Mouse (Mus musculus): ENCODE measurements at regions not wholly inside any gene's neighbourhood (a gene's known extent, or its start where the extent isn't known, plus 50 kb on each side); places are given as distances from the start of the nearest gene placed in this dataset.

GRCm38 (mm10) chr7:63811816-63812215 is 104.8 kb upstream of the E030018B13Rik start:
- DNase-seq (ENCODE audit: low read depth in 2 of 2, low spot score in 2 of 2), result no peak

- peak; percentile 24 to 28 for DNase-seq (ENCODE audit: low read depth in 2 of 2, low spot score in 2 of 2)
Observed at GRCm38 (mm10) chr7:63815531-63815930, 101.1 kb upstream of the E030018B13Rik start.

GRCm38 (mm10) chr7:63816056-63816941 is 100.4 kb upstream of the E030018B13Rik start:
- DNase-seq (ENCODE audit: low read depth in 2 of 2, low spot score in 2 of 2), result peak; percentile 63 to 69

DNA sequence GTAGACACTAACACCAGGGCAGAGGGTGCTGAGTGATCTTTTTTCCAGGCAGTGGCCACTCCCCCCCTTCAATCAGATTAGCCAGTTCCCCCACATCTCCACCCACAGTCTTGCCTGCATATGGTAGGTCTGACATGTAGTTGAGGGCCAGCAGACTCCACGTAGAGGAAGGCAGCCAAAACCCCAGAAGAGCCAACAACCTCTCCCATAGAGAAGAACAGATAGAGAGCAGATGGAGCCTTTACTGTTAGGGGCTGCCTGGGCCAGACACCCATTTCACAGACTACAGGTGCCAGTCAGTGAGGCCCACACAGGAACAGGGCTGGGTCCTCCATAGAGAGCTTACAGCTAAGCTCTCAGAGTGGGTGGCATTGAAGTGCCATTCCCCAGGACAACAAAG is 99.2 kb upstream of the E030018B13Rik start:
- no peak for DNase-seq (ENCODE audit: low read depth in 2 of 2, low spot score in 2 of 2)

DNA sequence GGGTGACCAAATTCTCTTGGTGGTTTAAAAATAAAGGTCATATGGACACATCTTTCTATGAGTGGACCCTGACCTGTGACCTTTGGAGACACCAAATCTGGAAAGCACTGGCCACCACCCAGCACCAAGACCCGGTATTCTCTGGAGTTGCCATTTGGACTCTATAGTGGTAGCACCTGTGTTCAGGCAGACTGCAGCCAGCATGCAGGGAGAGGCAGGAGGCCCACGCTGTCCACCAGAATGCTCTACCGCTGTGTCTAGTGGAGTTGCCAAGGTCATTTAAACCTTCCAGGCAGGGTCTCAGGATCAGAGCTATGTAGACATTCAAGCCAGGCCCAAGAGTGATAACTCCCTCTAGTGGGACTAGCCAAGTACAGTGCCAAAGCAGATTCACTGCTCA is 98.6 kb upstream of the E030018B13Rik start:
- DNase-seq (ENCODE audit: low read depth in 2 of 2, low spot score in 2 of 2), result no peak

GRCm38 (mm10) chr7:63820286-63820685 is 96.4 kb upstream of the E030018B13Rik start:
- DNase-seq (ENCODE audit: low read depth in 2 of 2, low spot score in 2 of 2), result no peak

- DNase-seq (ENCODE audit: low read depth in 2 of 2, low spot score in 2 of 2), result no peak
Observed at GRCm38 (mm10) chr7:63822001-63822400, 94.7 kb upstream of the E030018B13Rik start.

GRCm38 (mm10) chr7:63824009-63824408 is 92.6 kb upstream of the E030018B13Rik start:
- DNase-seq (ENCODE audit: low read depth in 2 of 2, low spot score in 2 of 2), result no peak

DNA sequence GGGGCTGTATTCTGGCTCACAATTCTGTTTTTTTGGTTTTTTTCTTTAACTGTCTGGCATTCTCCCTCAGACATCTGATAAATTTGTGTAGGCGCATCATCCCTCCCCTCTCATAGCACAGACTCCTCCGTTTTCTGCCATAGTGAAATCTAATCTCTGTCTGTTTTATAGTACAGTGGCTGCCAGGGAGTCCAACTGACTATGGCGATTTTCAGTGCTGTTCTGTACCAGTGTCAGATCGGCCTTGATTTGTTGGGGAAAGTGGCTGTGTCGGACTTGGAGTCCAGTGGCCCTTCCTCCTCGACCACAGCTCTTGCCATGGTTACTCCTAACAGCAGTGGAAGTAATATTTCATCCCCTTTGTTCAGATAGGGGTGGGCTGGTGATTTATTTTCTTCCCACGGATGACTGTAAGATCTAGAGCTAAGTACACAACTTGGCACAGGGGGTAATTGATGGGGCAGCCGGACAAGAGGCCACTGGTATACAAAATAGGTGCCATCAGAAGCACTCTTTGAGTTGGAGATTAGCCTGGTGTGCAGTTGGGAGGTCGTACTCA is 87.2 kb upstream of the E030018B13Rik start:
- no peak for DNase-seq (ENCODE audit: low read depth in 2 of 2, low spot score in 2 of 2)

DNA sequence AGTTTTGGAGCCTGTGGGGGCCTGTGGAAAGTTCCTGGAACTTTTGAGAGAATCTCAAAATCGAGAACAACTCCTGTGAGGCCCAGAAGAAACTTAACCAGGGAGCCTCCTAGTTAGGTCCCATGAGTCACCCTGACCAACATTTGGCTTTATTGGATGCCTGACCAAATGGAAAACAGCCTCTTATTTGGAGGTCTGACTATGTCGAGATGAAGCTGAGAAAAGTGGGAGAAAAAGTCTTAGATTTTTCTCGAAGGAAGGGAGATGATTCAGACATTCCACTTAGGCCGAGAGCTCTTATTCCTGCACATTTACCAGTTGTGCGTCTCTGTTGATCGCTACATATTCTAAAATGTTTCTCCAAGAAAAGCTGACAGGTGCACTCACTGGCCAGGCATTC is 83.0 kb upstream of the E030018B13Rik start:
- no peak for DNase-seq (ENCODE audit: low read depth in 2 of 2, low spot score in 2 of 2)

- DNase-seq (ENCODE audit: low read depth in 2 of 2, low spot score in 2 of 2), result no peak
Observed at GRCm38 (mm10) chr7:63835958-63836357, 80.7 kb upstream of the E030018B13Rik start.

All from CD8-positive naive resting alpha-beta T cell, adult 2 months (primary cell).